Mouse (Mus musculus): Measurements from ENCODE around the gene Tmprss2. TPM values are rescaled to one million over a fixed set of nuclear protein-coding genes. Genes with fewer than 3 reads are reported as not detected.
A peak's percentile ranks its signal among the peaks of the same experiment; 100 is the strongest.

Tmprss2 gene
- under 1 TPM in 2 of 4 experiments, not detected in 2; 0.07 to 0.09 TPM for total RNA-seq (2022)

DNA sequence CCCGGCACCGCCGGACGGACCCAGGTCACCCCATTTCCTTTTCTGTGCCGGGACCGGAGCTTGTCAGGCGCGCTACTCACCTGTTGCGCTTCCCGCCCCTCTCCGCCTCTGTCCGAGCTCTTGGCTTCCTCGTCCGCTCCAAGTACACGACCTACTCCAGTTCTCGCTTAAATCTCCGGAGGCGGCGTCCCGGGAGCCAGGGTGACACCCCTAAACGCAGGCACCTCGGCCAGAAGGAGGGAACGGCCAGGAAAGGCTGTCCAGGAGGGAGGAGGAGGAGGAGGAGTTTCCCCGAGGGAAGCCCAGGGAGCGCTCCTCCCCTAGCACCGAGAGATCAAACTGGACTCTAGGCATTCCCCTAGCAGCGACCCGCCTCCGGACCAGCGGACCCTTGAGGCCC lies at the start of gene Tmprss2:
Gene Tmprss2, minus strand, starts transcription at position 257 of the 400 bp plus-strand sequence.
- peak; percentile 18 for DNase-seq

DNA sequence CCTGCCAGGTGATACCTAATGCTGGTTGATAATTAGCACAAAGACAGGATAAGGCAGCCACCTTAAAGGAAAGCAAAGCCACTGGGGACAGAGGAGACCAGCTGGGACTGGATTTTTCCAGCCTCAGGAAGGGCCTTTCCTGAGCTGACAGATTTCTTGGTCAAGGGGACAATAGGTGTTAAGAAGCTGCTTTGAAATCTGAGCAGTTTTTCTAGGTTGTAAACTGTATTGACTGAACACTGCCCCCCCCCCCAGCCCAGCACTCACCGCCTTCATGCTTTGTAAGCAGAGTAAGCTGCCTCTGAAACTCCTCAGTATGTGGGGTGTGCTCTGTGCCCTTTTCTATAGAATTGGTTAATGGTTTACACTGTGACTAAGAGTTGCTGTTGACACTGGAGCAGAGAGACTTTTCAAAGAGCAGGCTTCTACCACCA lies 48.2 kb upstream of the Tmprss2 start:
- no peak for DNase-seq

DNA sequence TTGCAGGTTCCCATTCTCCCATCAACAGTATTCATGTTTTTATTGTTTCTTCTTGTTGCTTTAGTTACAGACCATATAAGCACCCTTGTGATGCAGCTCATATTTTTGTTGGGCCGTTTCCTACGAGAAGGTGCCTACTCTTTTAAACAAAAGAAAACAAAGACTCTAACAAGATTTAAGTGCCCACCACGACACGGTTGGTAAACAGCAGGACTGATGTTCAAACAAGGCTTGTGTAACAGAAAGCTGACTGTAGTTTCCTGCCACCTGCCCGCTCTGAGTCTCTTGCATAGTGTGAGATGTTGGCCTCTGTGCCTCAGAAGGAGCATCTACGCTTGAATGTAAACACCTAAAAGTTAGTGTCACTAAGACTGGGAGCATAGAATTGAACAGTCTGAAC lies 47.5 kb upstream of the Tmprss2 start:
- DNase-seq = no peak

DNA sequence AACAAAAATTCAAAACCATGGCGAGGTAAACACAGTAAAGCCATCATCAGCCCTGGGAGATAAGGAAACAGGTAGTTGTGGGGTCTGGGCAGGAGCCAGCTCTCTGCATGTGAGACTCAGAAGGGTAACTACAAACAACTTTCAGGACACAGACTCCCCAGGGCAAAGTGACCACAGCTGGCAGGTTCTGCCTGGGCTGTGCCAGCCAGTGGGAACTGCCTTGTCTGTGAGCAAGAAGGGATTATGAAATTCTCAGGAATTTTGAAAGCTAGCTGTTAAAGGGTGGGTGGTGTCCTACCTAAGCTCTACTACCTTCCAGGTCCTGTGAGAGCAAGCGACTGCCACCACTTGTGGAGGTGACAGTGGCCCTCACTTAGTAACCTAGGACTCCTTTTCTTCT lies 44.8 kb upstream of the Tmprss2 start:
- DNase-seq = no peak

GRCm38 (mm10) chr16:97649522-97650188 lies 38.7 kb upstream of the Tmprss2 start:
- DNase-seq = no peak

DNA sequence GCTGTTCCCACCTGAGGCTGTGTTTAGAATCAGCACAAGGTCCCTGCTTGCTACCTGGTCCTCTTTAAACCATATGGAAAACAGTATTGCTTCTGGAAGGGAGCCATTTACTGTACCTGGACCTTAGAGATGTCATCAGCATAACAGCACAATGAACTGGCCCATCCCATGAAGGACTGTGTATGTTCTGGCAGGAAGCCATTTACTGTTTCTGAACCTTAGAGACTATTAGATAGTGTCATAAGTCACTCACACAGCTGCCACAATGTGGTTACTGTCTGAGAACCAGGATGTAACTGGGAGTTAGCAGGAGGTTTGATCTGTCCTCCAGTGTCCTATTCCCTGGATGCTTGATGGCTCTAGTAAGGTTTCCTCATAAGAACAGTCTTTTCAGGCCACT lies 33.7 kb upstream of the Tmprss2 start:
- DNase-seq = no peak

GRCm38 (mm10) chr16:97639630-97640029 lies 28.6 kb upstream of the Tmprss2 start:
- no peak for DNase-seq

- no peak for DNase-seq
Measured at GRCm38 (mm10) chr16:97632880-97633484, 22.0 kb upstream of the Tmprss2 start.

GRCm38 (mm10) chr16:97623166-97623565 lies 12.2 kb upstream of the Tmprss2 start:
- DNase-seq = no peak

DNA sequence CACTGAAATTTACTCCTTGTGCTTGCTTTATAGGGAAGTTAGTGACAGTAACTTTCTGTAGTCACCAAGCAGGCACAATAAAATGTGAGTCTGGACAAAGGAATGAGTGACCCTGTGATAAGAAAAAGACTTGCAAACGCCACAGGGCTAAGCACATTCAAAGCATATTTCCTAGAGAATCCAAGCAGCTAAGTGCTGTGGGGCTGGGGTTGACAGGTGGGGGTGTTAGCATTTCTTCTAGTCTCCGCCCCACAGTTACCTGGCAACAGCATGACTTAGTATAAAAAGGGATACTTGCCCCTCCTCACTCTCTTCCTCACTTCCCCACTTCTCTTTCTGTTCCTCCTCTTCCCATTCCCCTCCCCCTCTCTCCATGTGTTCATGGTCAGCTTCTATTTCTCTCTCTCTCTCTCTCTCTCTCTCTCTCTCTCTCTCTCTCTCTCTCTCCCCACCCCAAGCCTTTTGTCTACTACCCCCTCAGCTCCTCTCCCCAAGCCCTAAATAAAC lies 11.4 kb upstream of the Tmprss2 start:
- no peak for DNase-seq

DNA sequence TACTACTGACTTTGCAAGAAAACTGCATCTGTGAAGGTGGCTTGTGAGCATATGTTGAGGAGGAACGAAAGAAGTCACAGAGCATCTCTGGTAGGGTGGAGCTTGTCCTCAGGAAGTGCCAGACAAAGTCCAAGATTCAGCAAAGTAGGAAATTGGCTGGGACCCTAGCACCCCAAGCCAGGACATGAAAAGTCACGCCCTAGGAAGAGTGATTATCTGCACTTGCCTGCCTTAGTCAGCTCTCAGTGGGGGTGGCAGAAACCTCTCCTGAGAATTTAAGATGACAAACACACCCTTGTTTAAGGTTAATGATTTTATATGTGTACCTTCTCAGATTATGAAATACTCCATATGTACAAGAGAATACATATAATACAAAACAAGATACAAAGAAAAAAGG lies 7.3 kb upstream of the Tmprss2 start:
- no peak for DNase-seq

DNA sequence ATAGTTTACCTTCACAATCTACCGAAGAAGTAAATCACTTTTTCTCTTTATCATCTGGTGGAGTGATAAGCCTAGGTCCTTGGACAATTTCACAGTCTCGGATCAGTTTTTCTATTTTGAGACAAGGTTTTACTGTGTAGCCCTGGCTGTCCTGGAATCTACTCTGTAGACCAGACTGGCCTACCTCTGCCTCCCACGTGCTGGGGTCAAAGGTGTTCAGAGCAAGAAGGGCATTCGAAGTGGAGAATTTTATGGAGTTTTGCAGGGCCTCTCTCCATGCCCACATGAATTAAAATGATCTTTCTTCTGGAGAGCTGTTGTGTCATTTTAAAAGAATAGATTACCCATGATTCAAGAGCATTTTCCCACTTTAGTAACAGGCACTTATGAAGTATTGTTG lies 1.0 kb upstream of the Tmprss2 start:
- no peak for DNase-seq

DNA sequence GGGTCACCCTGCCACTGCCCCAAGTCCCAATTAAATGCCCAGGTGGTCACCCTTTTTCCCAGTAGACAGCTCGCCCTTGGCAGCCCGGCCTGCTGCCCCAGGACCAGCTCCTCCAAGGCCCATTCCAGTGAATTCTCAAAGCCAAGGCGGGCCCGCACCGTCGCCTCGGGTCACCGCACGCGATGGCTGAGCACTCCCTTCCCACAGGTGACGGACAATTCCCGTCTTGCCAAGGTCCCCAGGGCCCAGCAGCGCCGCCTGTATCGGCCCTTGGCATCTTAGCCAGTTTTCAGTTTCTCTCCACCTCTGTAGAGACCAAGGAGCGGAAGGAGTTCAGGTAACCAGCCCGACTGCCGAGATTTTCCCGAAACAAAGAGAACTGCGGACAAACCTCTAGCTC lies 749 bp downstream of the Tmprss2 start:
- DNase-seq = no peak

DNA sequence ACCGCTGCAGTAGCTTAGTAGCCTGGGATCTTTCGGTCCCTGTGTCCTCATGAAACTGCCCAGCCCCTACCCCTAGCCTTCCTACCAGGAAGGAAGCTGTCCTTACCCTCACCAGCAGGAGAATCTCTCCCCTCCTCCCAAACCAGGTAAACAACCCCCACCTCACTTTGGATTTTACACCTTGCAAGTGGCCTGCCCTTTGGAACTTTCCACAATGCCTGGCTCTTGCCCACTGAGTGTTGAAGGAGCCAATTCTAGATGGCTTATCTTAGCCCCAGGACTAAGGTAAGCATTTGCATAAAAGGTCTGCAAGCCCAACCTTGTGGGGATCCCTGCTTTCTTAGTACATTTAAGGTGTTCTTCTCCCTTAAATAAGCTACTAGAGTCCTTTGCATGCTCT lies 1.3 kb downstream of the Tmprss2 start:
- DNase-seq = no peak

DNA sequence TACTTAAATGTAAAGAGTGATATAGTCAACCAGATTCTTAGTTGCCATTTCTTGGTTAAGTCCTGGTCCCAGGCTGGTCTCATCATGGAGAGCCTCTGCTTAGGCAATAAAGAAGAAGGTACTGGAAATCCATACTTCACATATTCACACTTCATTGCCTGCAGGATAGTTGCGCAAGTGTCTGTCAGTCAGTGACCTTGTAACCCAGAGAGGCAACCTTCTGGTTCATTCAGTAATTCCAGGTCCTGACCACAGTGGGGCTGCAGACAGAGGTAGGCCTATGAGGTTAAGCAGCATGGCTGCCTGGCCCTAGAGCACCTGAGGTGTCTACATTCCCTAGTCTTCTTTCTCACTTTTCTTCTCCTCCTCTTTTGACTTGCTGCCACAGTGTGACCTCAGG lies 3.0 kb downstream of the Tmprss2 start:
- no peak for DNase-seq

DNA sequence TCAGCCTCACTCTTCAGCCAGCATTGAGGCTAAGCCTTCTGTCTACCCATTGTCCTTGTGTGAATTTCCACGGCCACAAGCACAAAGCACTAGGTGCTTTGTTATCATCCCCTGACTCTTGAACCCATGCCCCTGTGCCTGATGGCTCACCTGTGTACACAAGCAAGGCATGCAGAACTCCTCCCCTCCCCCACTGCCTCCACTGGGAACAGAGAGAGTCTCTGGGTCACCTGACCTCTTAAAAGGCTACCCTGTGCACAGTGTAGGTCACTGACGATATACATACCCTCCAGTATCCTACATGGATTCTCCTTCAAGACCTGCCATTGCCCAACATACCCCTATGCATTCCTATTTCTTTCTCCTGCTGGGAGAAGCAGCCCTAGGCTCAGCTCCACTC lies 4.2 kb downstream of the Tmprss2 start:
- DNase-seq = no peak

DNA sequence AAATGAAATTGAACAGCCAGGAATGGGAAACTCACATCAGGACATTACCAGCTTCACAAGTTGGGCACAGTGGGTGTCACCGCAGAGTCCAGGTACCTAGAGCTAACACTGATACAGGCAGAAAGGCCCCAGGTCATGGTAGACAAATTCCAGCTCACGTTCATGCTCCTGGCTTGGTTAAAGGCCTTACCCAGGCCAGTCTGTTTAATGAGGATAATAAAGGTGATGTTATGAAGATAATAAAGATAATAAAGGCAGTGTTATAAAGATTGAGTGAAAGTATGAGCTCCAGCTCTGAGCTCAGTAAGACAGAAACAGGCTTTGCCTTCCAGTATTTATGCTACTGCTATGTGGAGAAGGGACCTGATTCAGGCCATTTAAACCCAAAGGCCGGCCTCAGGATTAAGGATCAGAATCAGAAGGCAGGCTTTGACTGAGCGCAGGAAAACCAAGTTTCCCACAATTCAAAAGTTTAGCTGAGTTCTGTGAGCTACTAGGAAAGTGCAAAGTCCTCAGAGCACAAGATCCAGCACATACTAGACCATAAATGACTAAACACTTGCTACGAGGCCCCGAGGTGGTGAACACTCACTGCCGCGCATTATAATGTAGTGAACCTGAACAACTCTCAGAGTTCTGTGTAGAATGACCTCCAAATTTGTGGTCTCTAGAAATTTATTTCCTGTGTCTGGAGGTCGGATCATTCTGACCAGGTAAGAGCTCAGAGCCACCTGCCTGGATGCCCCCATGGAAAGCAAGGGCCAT lies 4.9 kb downstream of the Tmprss2 start:
- DNase-seq = no peak

DNA sequence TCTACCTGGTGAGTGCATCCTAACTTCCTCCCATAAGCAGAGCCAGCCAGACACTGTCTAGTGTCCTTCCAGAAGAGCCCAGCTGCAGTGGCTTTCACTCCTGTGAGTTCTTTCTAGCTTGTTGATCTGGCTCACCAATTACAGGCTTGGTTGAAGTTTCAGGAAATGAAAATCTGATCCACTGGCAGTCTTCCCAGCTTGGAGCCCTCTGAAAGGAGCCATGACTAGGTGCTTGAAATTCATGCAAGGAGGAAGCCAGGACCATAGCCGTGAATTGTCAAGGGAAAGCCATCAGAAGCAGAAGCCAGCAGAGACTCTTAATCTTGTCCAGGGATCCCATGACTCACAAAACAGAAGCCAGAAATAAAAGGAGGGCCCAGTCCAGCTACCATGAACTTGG lies 8.7 kb downstream of the Tmprss2 start:
- DNase-seq = no peak

- no peak for DNase-seq
Measured at GRCm38 (mm10) chr16:97600591-97600990, 10.4 kb downstream of the Tmprss2 start.

- no peak for DNase-seq
Measured at GRCm38 (mm10) chr16:97598046-97598445, 12.9 kb downstream of the Tmprss2 start.

GRCm38 (mm10) chr16:97593816-97594509 lies 17.0 kb downstream of the Tmprss2 start:
- DNase-seq = peak; percentile 28

GRCm38 (mm10) chr16:97593057-97593456 lies 17.9 kb downstream of the Tmprss2 start:
- peak; percentile 83 for DNase-seq

DNA sequence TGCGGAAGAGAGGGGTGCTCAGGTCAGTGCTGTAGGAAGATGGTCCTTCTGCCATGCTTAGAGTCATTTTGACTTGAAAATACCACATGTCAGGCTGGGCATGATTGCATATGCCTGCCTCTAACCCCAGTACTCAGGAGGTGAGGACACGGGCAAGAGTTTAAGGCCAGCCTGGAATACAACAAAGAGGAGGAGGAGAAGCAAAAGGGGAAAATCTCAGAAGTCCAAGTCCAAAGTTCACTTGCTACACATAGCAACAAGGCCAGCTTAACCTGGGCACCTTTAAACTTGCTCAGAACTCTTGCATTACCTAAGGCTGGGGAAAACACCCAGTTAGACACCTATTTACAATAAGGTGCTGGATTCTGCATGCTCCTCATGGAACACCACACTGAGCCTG lies 19.5 kb downstream of the Tmprss2 start:
- no peak for DNase-seq
